Mouse (Mus musculus) cerebellum, adult 2 months (tissue): ENCODE measurements at regions not wholly inside any gene's neighbourhood (a gene's known extent, or its start where the extent isn't known, plus 50 kb on each side); places are given as distances from the start of the nearest gene placed in this dataset.

Experiments used
- CTCF ChIP-seq: fragments of 200-500 bp; IDR thresholded peaks from 2 replicates; pipeline ENCODE4 v1.5.1; 2011; ENCODE audit warnings: low read depth, mild to moderate bottlenecking, control low read depth, low read length, moderate library complexity, borderline replicate concordance; ENCODE audit not compliant: insufficient read depth
- POLR2A ChIP-seq: fragments of 200-500 bp; IDR thresholded peaks from 2 replicates; pipeline ENCODE4 v1.6.1; 2011; ENCODE audit warnings: low read length, control low read depth, borderline replicate concordance; ENCODE audit not compliant: insufficient read depth

GRCm38 (mm10) chr3:138609749-138610148 is 83.8 kb downstream of the Eif4e start:
- TF ChIP-seq POLR2A (no peak), CTCF (no peak)
